17 mouse cellular contexts compared by ENCODE assay signal in genomic region chr5:148165111-148165510, GRCm38 (mm10).
"Had no signal": no experiment of that assay in that cellular context is flagged by ENCODE, and none has a peak within 500 bp of the region (broad histone marks: within the 10 kb centered on the region; RNA-seq: fewer than 3 reads in every experiment).

No protein-coding gene starts in this region.

- DNase-seq: left cerebral cortex, postnatal 4 days; liver; liver, embryonic 13.5 days; liver, postnatal 0 days; lung, adult 18-20 months; lung, adult 2 months; lung, embryonic 14.5 days; lung, postnatal 10 days; lung, postnatal 14 days; lung, postnatal 36 days; lung, postnatal 4 days; midbrain, embryonic 14.5 days had no signal

- ATAC-seq: liver, embryonic 12.5 days; liver, postnatal 0 days; lung, postnatal 0 days; midbrain, embryonic 13.5 days; midbrain, embryonic 15.5 days; midbrain, embryonic 16.5 days had no signal
